Mouse (Mus musculus) fibroblast of lung, adult 2 months (primary cell): ENCODE results near the gene Olfr1381.
"Not testable (repeated sequence)": the region's sequence is repeated elsewhere in the genome, so short reads cannot be mapped to it uniquely, and the experiment has no call there.

ENCODE experiments used
- DNase-seq: peaks from one replicate; pipeline ENCODE4 v3.0.0-alpha.2; 2011; ENCODE audit warnings: low read depth

The Olfr1381 gene

DNA sequence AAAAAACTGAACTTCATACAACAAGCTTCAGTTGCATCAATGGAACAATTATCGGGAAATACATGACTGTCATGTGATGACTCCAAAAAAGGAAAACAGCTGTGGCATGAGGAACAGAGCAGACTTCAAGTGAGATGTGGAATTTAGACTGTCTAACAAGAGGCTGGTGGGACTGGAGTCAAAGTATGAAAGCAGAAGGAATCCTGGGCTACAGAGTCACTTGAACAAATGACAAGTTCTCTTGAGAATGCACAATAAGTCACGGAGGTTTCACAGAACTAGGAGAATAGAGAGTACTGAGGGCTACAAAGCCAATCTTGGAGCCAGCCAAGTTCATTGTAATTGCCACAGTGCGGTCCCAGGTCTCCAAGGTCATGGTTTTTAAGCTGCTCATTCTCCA, at the start of gene Olfr1381:
TSS of gene Olfr1381 (plus strand) at position 301 of the 400 bp plus-strand sequence.
- not testable (repeated sequence) for DNase-seq

- DNase-seq: no peak
Observed at GRCm38 (mm10) chr11:49518086-49518485, 25.2 kb upstream of the Olfr1381 start.

DNA sequence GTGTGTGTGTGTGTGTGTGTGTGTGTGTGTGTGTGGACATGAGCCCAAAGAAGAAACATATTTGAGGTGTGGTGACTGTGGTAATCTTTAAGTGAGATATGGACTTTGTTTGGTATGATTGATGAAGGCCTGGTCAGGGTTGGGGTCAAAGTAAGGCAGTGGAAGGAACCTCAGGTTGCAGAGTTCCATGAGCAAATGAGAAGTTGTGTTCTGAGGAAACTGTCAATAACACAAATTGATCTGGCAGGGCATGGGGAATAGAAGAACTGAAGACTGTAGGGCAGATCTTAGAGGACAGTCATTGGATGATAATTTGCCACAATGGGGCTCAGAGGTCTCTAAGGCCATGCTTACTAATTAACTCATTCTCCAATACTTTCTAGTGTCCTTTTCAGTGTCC, 23.9 kb upstream of the Olfr1381 start, which contains the start of gene Olfr1383:
TSS of gene Olfr1383 (plus strand) at position 301 of the 400 bp plus-strand sequence.
- DNase-seq: no peak

GRCm38 (mm10) chr11:49527947-49528346, 15.3 kb upstream of the Olfr1381 start, which contains the start of gene Olfr1382:
Olfr1382 (plus strand) TSS chr11:49528247.
- no peak for DNase-seq

GRCm38 (mm10) chr11:49532761-49533160, 10.5 kb upstream of the Olfr1381 start:
- no peak for DNase-seq

DNA sequence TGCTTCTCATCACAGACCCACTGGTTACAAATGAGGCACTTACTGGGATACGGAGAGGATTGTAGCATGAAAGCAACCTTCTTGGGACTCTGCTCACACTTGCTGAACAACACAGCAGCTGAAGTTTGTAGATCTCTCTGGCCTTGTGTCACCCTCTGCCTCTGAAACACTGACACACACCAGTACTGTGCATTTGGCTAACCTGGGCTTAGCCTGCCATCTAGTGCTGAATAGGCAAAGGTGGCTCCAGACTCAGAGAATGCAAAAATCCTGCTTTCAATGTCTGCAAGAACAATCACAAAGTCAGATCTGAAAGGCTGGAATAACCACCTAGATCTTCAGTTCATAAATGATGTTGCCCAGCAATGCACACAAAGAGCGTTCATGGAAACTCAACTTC, 6.6 kb upstream of the Olfr1381 start:
- DNase-seq: not testable (repeated sequence)

DNA sequence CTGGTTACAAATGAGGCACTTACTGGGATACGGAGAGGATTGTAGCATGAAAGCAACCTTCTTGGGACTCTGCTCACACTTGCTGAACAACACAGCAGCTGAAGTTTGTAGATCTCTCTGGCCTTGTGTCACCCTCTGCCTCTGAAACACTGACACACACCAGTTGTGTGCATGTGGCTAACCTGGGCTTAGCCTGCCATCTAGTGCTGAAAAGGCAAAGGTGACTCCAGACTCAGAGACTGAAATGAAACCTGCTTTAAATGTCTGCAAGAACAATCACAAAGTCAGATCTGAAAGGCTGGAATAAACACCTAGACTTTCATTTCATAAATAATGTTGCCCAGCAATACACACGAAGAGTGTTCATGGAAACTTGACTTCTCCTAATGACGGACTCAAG, 10.8 kb downstream of the Olfr1381 start:
- DNase-seq: not testable (repeated sequence)

DNA sequence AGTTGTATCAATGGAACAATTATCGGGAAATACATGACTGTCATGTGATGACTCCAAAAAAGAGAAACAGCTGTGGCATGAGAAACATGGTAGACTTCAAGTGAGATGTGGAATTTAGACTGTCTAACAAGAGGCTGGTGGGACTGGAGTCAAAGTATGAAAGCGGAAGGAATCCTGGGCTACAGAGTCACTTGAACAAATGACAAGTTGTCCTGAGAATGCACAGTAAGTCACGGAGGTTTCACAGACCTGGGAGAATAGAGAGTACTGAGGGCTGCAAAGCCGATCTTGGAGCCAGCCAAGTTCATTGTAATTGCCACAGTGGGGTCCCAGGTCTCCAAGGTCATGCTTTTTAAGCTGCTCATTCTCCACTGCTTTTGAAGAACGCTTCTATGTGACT, 13.3 kb downstream of the Olfr1381 start, which contains the start of gene Olfr1380:
TSS of gene Olfr1380 (plus strand) at position 301 of the 400 bp plus-strand sequence.
- DNase-seq: not testable (repeated sequence)

- DNase-seq: not testable (repeated sequence)
Observed at GRCm38 (mm10) chr11:49575054-49575453, 31.8 kb downstream of the Olfr1381 start.

DNA sequence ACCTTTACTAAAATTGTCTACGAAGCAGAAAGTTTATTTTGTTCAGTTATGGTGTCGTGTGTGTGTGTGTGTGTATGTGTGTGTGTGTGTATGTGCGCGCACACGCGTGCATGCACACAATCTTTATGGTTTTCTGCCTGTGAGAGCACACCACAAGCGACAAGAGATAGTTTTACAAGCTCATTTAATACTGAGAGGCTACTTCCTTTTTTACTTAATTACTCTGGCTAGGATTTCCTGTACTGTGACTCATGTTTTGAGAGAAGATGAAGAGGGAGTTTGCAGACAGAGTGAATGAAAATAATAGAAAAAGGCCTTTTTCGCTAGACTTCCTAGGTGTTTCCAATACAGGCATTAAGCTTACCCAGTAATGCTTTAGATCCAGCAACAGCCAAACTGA, 37.2 kb downstream of the Olfr1381 start:
- not testable (repeated sequence) for DNase-seq

DNA sequence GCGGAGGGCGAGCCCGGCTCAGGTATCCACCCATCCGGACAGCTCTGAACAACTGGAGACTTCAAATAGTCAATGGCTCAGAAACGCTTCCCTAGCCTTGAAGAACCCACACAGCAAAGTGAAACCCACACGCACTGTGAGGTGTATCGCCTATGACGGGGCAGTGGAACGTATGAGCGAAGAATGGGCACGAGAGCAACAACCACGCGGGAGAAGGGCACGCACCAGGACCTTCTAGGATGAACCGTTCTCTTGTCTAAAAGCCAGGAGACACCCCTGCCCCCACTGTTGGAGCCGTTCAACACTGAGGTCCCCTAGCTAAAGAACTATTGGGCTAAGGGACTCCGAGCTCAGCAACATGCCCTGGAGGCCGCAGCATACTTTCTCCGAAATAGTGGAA, 47.0 kb downstream of the Olfr1381 start:
- no peak for DNase-seq

DNA sequence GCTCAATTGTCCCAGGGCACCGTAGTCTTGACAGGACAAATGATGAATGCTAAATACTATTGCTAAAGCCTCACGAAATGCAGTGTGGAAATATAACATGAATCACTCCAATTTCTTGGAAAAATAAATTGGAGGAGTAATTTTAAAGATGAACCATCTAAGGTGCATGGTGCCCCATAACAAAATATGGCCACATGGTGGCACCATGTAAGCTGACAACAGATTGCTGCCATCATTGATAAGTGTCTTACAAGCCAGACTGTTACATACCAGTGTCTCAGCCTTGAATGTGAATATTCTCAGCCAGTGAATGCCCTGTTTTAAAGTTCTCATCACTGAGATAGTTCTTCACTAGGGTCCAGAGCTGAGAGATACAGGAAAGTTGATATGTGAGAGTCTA, 53.9 kb downstream of the Olfr1381 start:
- not testable (repeated sequence) for DNase-seq
